Mouse (Mus musculus): ENCODE results near the gene Stk32c. TPM values are rescaled to one million over a fixed set of nuclear protein-coding genes. Genes with fewer than 3 reads are reported as not detected.

Gene Stk32c
- total RNA-seq, 1 experiment = 0.89 TPM

- in situ Hi-C loops (cut with MboI; ENCODE audit: low sequenced_read_pairs in 2 of 2, unreplicated experiment in 2 of 2) = no loop called here
- H3K4me3 ChIP-seq (ENCODE audit: insufficient read depth in 1 of 2, low read depth in 1 of 2, low read length in 2 of 2, poor library complexity in 1 of 2, severe bottlenecking in 1 of 2) = no peak overlapping the region
- no peaks in the 10 kb centered on the region for H3K4me1 ChIP-seq (ENCODE audit: control insufficient read depth in 2 of 2, insufficient read depth in 2 of 2, low read length in 2 of 2, poor library complexity in 1 of 2)
- DNase-seq (ENCODE audit: low read depth, low spot score) = no peak
- no peak overlapping the region; the same call in 1 of the 2 replicates for H3K27ac ChIP-seq (ENCODE audit: insufficient read depth, low read depth, low read length, poor library complexity, severe bottlenecking)
- no peaks in the 10 kb centered on the region for H3K36me3 ChIP-seq (ENCODE audit: control insufficient read depth, insufficient read depth, low read length, poor library complexity, severe bottlenecking)
- TF ChIP-seq HCFC1 (IDR thresholded peaks at IDR 0.05; ENCODE audit: borderline replicate concordance, insufficient read depth, low read length) (no peak), ZNF384 (IDR thresholded peaks at IDR 0.05; ENCODE audit: low read depth, low read length) (no peak), MAFK (IDR thresholded peaks at IDR 0.05; ENCODE audit: insufficient read depth, low read depth, low read length) (no peak), ZC3H11A (IDR thresholded peaks at IDR 0.05; ENCODE audit: borderline replicate concordance, low read depth, low read length) (no peak), CHD2 (IDR thresholded peaks at IDR 0.05; ENCODE audit: low read depth, low read length) (no peak)
- no peak overlapping the region for H3K9ac ChIP-seq (ENCODE audit: insufficient read depth, low read depth, low read length, poor library complexity, severe bottlenecking)
- no peaks in the 10 kb centered on the region for H3K9me3 ChIP-seq (ENCODE audit: control insufficient read depth, insufficient read depth, low read depth, low read length)
Observed at GRCm38 (mm10) chr7:139185971-139186370, 27.1 kb downstream of the Stk32c start.

DNA sequence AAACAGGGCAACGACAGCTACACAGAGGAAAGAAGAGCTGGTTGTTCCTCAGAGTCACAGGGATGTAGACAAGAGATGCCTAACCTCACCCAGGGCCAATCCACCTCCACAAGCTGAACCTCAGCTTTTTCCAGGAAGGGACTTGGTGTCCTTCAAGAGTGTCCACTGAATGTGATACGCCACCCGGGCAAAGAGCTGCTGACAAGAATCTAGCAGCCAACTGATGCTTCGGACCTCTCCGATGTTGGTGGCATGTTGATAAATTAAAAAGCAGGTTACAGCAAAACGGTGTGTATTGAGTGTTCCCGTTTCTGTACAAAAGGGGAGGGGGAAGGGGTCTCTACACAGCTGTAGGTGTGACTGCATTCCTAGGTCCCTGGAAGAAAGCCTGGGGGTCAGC lies 28.3 kb downstream of the Stk32c start:
- Histone ChIP-seq H3K4me3 (ENCODE audit: insufficient read depth in 1 of 2, low read depth in 1 of 2, low read length in 2 of 2, poor library complexity in 1 of 2, severe bottlenecking in 1 of 2) (no peak overlapping the region), H3K36me3 (ENCODE audit: control insufficient read depth, insufficient read depth, low read length, poor library complexity, severe bottlenecking) (no peaks in the 10 kb centered on the region), H3K9me3 (ENCODE audit: control insufficient read depth, insufficient read depth, low read depth, low read length) (no peaks in the 10 kb centered on the region), H3K4me1 (ENCODE audit: control insufficient read depth in 2 of 2, insufficient read depth in 2 of 2, low read length in 2 of 2, poor library complexity in 1 of 2) (no peaks in the 10 kb centered on the region), H3K9ac (ENCODE audit: insufficient read depth, low read depth, low read length, poor library complexity, severe bottlenecking) (no peak overlapping the region), H3K27ac (ENCODE audit: insufficient read depth, low read depth, low read length, poor library complexity, severe bottlenecking) (no peak overlapping the region)
- in situ Hi-C loops (cut with MboI; ENCODE audit: low sequenced_read_pairs in 2 of 2, unreplicated experiment in 2 of 2) = no loop called here
- DNase-seq (ENCODE audit: low read depth, low spot score) = no peak
- TF ChIP-seq MAFK (IDR thresholded peaks at IDR 0.05; ENCODE audit: insufficient read depth, low read depth, low read length) = no peak
- TF ChIP-seq HCFC1 (IDR thresholded peaks at IDR 0.05; ENCODE audit: borderline replicate concordance, insufficient read depth, low read length) = no peak
- TF ChIP-seq CHD2 (IDR thresholded peaks at IDR 0.05; ENCODE audit: low read depth, low read length) = no peak
- no peak for TF ChIP-seq ZC3H11A (IDR thresholded peaks at IDR 0.05; ENCODE audit: borderline replicate concordance, low read depth, low read length)
- no peak for TF ChIP-seq ZNF384 (IDR thresholded peaks at IDR 0.05; ENCODE audit: low read depth, low read length)

- no peak for DNase-seq (ENCODE audit: low read depth, low spot score)
- no peak overlapping the region for H3K27ac ChIP-seq (ENCODE audit: insufficient read depth, low read depth, low read length, poor library complexity, severe bottlenecking)
- H3K9me3 ChIP-seq (ENCODE audit: control insufficient read depth, insufficient read depth, low read depth, low read length) = no peaks in the 10 kb centered on the region
- no peak overlapping the region for H3K9ac ChIP-seq (ENCODE audit: insufficient read depth, low read depth, low read length, poor library complexity, severe bottlenecking)
- no peak overlapping the region for H3K4me3 ChIP-seq (ENCODE audit: insufficient read depth in 1 of 2, low read depth in 1 of 2, low read length in 2 of 2, poor library complexity in 1 of 2, severe bottlenecking in 1 of 2)
- in situ Hi-C loops (cut with MboI; ENCODE audit: low sequenced_read_pairs in 2 of 2, unreplicated experiment in 2 of 2) = no loop called here
- TF ChIP-seq ZNF384 (IDR thresholded peaks at IDR 0.05; ENCODE audit: low read depth, low read length) = no peak
- TF ChIP-seq CHD2 (IDR thresholded peaks at IDR 0.05; ENCODE audit: low read depth, low read length) = no peak
- no peak for TF ChIP-seq HCFC1 (IDR thresholded peaks at IDR 0.05; ENCODE audit: borderline replicate concordance, insufficient read depth, low read length)
- no peak for TF ChIP-seq MAFK (IDR thresholded peaks at IDR 0.05; ENCODE audit: insufficient read depth, low read depth, low read length)
- TF ChIP-seq ZC3H11A (IDR thresholded peaks at IDR 0.05; ENCODE audit: borderline replicate concordance, low read depth, low read length) = no peak
- no peaks in the 10 kb centered on the region for H3K4me1 ChIP-seq (ENCODE audit: control insufficient read depth in 2 of 2, insufficient read depth in 2 of 2, low read length in 2 of 2, poor library complexity in 1 of 2)
- no peaks in the 10 kb centered on the region for H3K36me3 ChIP-seq (ENCODE audit: control insufficient read depth, insufficient read depth, low read length, poor library complexity, severe bottlenecking)
Observed at GRCm38 (mm10) chr7:139184396-139184795, 28.7 kb downstream of the Stk32c start.

GRCm38 (mm10) chr7:139180058-139180457 lies 33.0 kb downstream of the Stk32c start:
- Histone ChIP-seq H3K36me3 (ENCODE audit: control insufficient read depth, insufficient read depth, low read length, poor library complexity, severe bottlenecking) (no peaks in the 10 kb centered on the region), H3K27ac (ENCODE audit: insufficient read depth, low read depth, low read length, poor library complexity, severe bottlenecking) (no peak overlapping the region), H3K9ac (ENCODE audit: insufficient read depth, low read depth, low read length, poor library complexity, severe bottlenecking) (no peak overlapping the region), H3K9me3 (ENCODE audit: control insufficient read depth, insufficient read depth, low read depth, low read length) (no peaks in the 10 kb centered on the region), H3K4me3 (ENCODE audit: insufficient read depth in 1 of 2, low read depth in 1 of 2, low read length in 2 of 2, poor library complexity in 1 of 2, severe bottlenecking in 1 of 2) (no peak overlapping the region), H3K4me1 (ENCODE audit: control insufficient read depth in 2 of 2, insufficient read depth in 2 of 2, low read length in 2 of 2, poor library complexity in 1 of 2) (no peaks in the 10 kb centered on the region)
- in situ Hi-C loops (cut with MboI; ENCODE audit: low sequenced_read_pairs in 2 of 2, unreplicated experiment in 2 of 2) = no loop called here
- TF ChIP-seq HCFC1 (IDR thresholded peaks at IDR 0.05; ENCODE audit: borderline replicate concordance, insufficient read depth, low read length) (no peak), MAFK (IDR thresholded peaks at IDR 0.05; ENCODE audit: insufficient read depth, low read depth, low read length) (no peak), ZC3H11A (IDR thresholded peaks at IDR 0.05; ENCODE audit: borderline replicate concordance, low read depth, low read length) (no peak), CHD2 (IDR thresholded peaks at IDR 0.05; ENCODE audit: low read depth, low read length) (no peak), ZNF384 (IDR thresholded peaks at IDR 0.05; ENCODE audit: low read depth, low read length) (no peak)
- no peak for DNase-seq (ENCODE audit: low read depth, low spot score)

DNA sequence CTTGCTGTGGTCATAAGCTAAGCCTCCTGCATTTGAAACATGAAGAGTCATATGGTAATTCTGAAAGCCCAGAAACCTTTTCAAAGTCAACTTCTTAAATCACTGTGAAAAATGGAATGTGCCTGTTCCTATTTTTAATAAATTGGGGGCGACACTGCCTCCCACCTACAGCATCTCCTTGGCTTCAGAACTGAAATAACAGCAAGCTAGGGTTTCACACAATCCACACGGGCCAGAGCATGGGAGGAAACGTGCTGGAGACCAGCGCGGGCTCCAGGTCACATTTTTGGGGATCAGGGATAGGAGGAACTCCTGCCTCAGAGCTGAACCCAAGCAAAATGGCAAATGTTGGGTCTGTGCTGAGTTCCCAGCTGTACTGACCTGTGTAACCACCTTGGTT lies 33.8 kb downstream of the Stk32c start:
- Histone ChIP-seq H3K9me3 (ENCODE audit: control insufficient read depth, insufficient read depth, low read depth, low read length) (no peaks in the 10 kb centered on the region), H3K4me3 (ENCODE audit: insufficient read depth in 1 of 2, low read depth in 1 of 2, low read length in 2 of 2, poor library complexity in 1 of 2, severe bottlenecking in 1 of 2) (no peak overlapping the region), H3K36me3 (ENCODE audit: control insufficient read depth, insufficient read depth, low read length, poor library complexity, severe bottlenecking) (no peaks in the 10 kb centered on the region), H3K27ac (ENCODE audit: insufficient read depth, low read depth, low read length, poor library complexity, severe bottlenecking) (no peak overlapping the region), H3K9ac (ENCODE audit: insufficient read depth, low read depth, low read length, poor library complexity, severe bottlenecking) (no peak overlapping the region), H3K4me1 (ENCODE audit: control insufficient read depth in 2 of 2, insufficient read depth in 2 of 2, low read length in 2 of 2, poor library complexity in 1 of 2) (no peaks in the 10 kb centered on the region)
- no peak for DNase-seq (ENCODE audit: low read depth, low spot score)
- no peak for TF ChIP-seq MAFK (IDR thresholded peaks at IDR 0.05; ENCODE audit: insufficient read depth, low read depth, low read length)
- no peak for TF ChIP-seq ZNF384 (IDR thresholded peaks at IDR 0.05; ENCODE audit: low read depth, low read length)
- no peak for TF ChIP-seq HCFC1 (IDR thresholded peaks at IDR 0.05; ENCODE audit: borderline replicate concordance, insufficient read depth, low read length)
- TF ChIP-seq ZC3H11A (IDR thresholded peaks at IDR 0.05; ENCODE audit: borderline replicate concordance, low read depth, low read length) = no peak
- no peak for TF ChIP-seq CHD2 (IDR thresholded peaks at IDR 0.05; ENCODE audit: low read depth, low read length)
- in situ Hi-C loops (cut with MboI; ENCODE audit: low sequenced_read_pairs in 2 of 2, unreplicated experiment in 2 of 2) = no loop called here

All from ES-E14 (cell line).